Mouse (Mus musculus) liver, embryonic 16.5 days (tissue): ENCODE measurements around the gene Tekt5. TPM values are rescaled to one million over a fixed set of nuclear protein-coding genes. Genes with fewer than 3 reads are reported as not detected.

ENCODE experiments used
- ATAC-seq: fragments of 200-750 bp; cut with Nextera tagmentation; 2 replicates; pipeline ENCODE4 v1.8.0; 2017; ENCODE audit warnings: low read depth, mild to moderate bottlenecking, moderate number of reproducible peaks, moderate library complexity
- H3K27ac ChIP-seq: fragments of 300-500 bp; sonication (generic); 2 replicates; pipeline ENCODE4 v1.5.1; 2014; ENCODE audit warnings: mild to moderate bottlenecking, low read length
- H3K27me3 ChIP-seq: fragments of 300-500 bp; sonication (generic); 2 replicates; pipeline ENCODE4 v1.6.1; 2014; ENCODE audit warnings: low read depth, low read length, mixed read lengths; ENCODE audit not compliant: control insufficient read depth, insufficient read depth
- H3K36me3 ChIP-seq: fragments of 300-500 bp; sonication (generic); 2 replicates; pipeline ENCODE4 v1.6.1; 2014; ENCODE audit warnings: mild to moderate bottlenecking; ENCODE audit not compliant: control insufficient read depth, insufficient read depth
- H3K4me1 ChIP-seq: fragments of 300-500 bp; sonication (generic); 2 replicates; pipeline ENCODE4 v1.6.1; 2014; ENCODE audit warnings: low read depth, low read length, mixed read lengths; ENCODE audit not compliant: control insufficient read depth
- H3K4me2 ChIP-seq: fragments of 300-500 bp; sonication (generic); 2 replicates; pipeline ENCODE4 v1.6.1; 2014; ENCODE audit warnings: low read depth, low read length, mixed read lengths
- H3K4me3 ChIP-seq: fragments of 300-500 bp; sonication (generic); 2 replicates; pipeline ENCODE4 v1.5.1; 2014; ENCODE audit warnings: low read depth, mild to moderate bottlenecking, low read length
- H3K9ac ChIP-seq: fragments of 300-500 bp; sonication (generic); 2 replicates; pipeline ENCODE4 v1.6.1; 2014; ENCODE audit warnings: low read depth, low read length
- H3K9me3 ChIP-seq: fragments of 300-500 bp; sonication (generic); replicated peaks from 2 replicates; pipeline ENCODE4 v1.6.1; 2016; ENCODE audit warnings: low read length; ENCODE audit not compliant: control insufficient read depth
- WGBS: fragments of 180-500 bp; shearing (Covaris S2); extraction: QIAGEN DNeasy Blood & Tissue Kit; methylation state at CpG from one replicate; pipeline ENCODE4 v1.1.7; 2014; ENCODE audit not compliant: insufficient replicate concordance; 5-methylcytosine and 5-hydroxymethylcytosine counted together
- polyA plus RNA-seq: library from polyadenylated mRNA; unstranded; fragments of >200 nt; fragmentation: Nextera tagmentation; extraction: Ambion mirVana; gene quantifications from 2 replicates; pipeline ENCODE4 v1.2.1, GENCODE M21; 2015

The Tekt5 gene
- 0.11 and 0.17 TPM in 2 replicates for polyA plus RNA-seq

- H3K27me3 ChIP-seq: peaks cover 2% of the 10 kb centered on the region; the same call in 1 of the 2 replicates
- H3K27ac ChIP-seq: no peak within 1 kb of the TSS
- no peak within 1 kb of the TSS for H3K9ac ChIP-seq
- 15% methylated on average over 37 of the region's 37 CpGs for WGBS
- H3K4me1 ChIP-seq: no peaks in the 10 kb centered on the region
- no peak; the same call in 1 of the 2 replicates for ATAC-seq
- H3K4me3 ChIP-seq: no peak within 1 kb of the TSS
- no peak within 1 kb of the TSS for H3K4me2 ChIP-seq
- no peaks in the 10 kb centered on the region for H3K9me3 ChIP-seq
- H3K36me3 ChIP-seq: no peaks in the 10 kb centered on the region
Observed at GRCm38 (mm10) chr16:10394699-10395540, at the start of gene Tekt5. Gene Tekt5 (minus strand): TSS chr16:10395490.

GRCm38 (mm10) chr16:10443723-10444122 lies 48.4 kb upstream of the Tekt5 start:
- no peak overlapping the region for H3K4me3 ChIP-seq
- H3K9ac ChIP-seq: no peak overlapping the region
- no peak overlapping the region for H3K27ac ChIP-seq
- H3K36me3 ChIP-seq: no peaks in the 10 kb centered on the region
- no peak for ATAC-seq
- no peaks in the 10 kb centered on the region for H3K9me3 ChIP-seq
- H3K27me3 ChIP-seq: no peaks in the 10 kb centered on the region
- no peak overlapping the region for H3K4me2 ChIP-seq
- no peaks in the 10 kb centered on the region for H3K4me1 ChIP-seq

- Histone ChIP-seq H3K9ac (no peak overlapping the region), H3K36me3 (no peaks in the 10 kb centered on the region), H3K27me3 (no peaks in the 10 kb centered on the region), H3K4me3 (no peak overlapping the region), H3K9me3 (no peaks in the 10 kb centered on the region), H3K4me1 (no peaks in the 10 kb centered on the region), H3K4me2 (no peak overlapping the region), H3K27ac (no peak overlapping the region)
- 67% methylated on average over 4 of the region's 4 CpGs for WGBS
- ATAC-seq: no peak
Observed at GRCm38 (mm10) chr16:10441761-10442160, 46.5 kb upstream of the Tekt5 start.

GRCm38 (mm10) chr16:10441328-10441727 lies 46.0 kb upstream of the Tekt5 start:
- Histone ChIP-seq H3K27me3 (no peaks in the 10 kb centered on the region), H3K4me3 (no peak overlapping the region), H3K9ac (no peak overlapping the region), H3K4me2 (no peak overlapping the region), H3K36me3 (no peaks in the 10 kb centered on the region), H3K4me1 (no peaks in the 10 kb centered on the region), H3K27ac (no peak overlapping the region), H3K9me3 (no peaks in the 10 kb centered on the region)
- 41% methylated on average over 6 of the region's 6 CpGs for WGBS
- no peak for ATAC-seq

- ATAC-seq: no peak
- no peaks in the 10 kb centered on the region for H3K36me3 ChIP-seq
- H3K4me2 ChIP-seq: no peak overlapping the region
- H3K27me3 ChIP-seq: no peaks in the 10 kb centered on the region
- no peak overlapping the region for H3K9ac ChIP-seq
- no peak overlapping the region for H3K4me3 ChIP-seq
- no peak overlapping the region for H3K27ac ChIP-seq
- H3K4me1 ChIP-seq: no peaks in the 10 kb centered on the region
- no peaks in the 10 kb centered on the region for H3K9me3 ChIP-seq
- 60% methylated on average over 5 of the region's 5 CpGs for WGBS
Observed at GRCm38 (mm10) chr16:10438055-10438454, 42.8 kb upstream of the Tekt5 start.

- no peaks in the 10 kb centered on the region for H3K27me3 ChIP-seq
- H3K9ac ChIP-seq: no peak overlapping the region
- H3K4me3 ChIP-seq: no peak overlapping the region
- WGBS: 59% methylated on average over 6 of the region's 6 CpGs
- H3K4me1 ChIP-seq: no peaks in the 10 kb centered on the region
- H3K9me3 ChIP-seq: no peaks in the 10 kb centered on the region
- no peaks in the 10 kb centered on the region for H3K36me3 ChIP-seq
- no peak overlapping the region for H3K4me2 ChIP-seq
- no peak for ATAC-seq
- no peak overlapping the region for H3K27ac ChIP-seq
Observed at GRCm38 (mm10) chr16:10436166-10436565, 40.9 kb upstream of the Tekt5 start.

- Histone ChIP-seq H3K9me3 (no peaks in the 10 kb centered on the region), H3K9ac (no peak overlapping the region), H3K36me3 (no peaks in the 10 kb centered on the region), H3K4me2 (no peak overlapping the region), H3K4me3 (no peak overlapping the region), H3K4me1 (no peaks in the 10 kb centered on the region), H3K27ac (no peak overlapping the region), H3K27me3 (no peaks in the 10 kb centered on the region)
- no peak for ATAC-seq
- 48% methylated on average over 5 of the region's 5 CpGs for WGBS
Observed at GRCm38 (mm10) chr16:10433344-10433743, 38.1 kb upstream of the Tekt5 start.

GRCm38 (mm10) chr16:10432387-10432786 lies 37.1 kb upstream of the Tekt5 start:
- Histone ChIP-seq H3K27ac (no peak overlapping the region), H3K4me3 (no peak overlapping the region), H3K36me3 (no peaks in the 10 kb centered on the region), H3K4me2 (no peak overlapping the region), H3K9me3 (no peaks in the 10 kb centered on the region), H3K27me3 (no peaks in the 10 kb centered on the region), H3K9ac (no peak overlapping the region), H3K4me1 (no peaks in the 10 kb centered on the region)
- 50% methylated on average over 4 of the region's 4 CpGs for WGBS
- ATAC-seq: no peak

GRCm38 (mm10) chr16:10431911-10432310 lies 36.6 kb upstream of the Tekt5 start:
- Histone ChIP-seq H3K9me3 (no peaks in the 10 kb centered on the region), H3K4me2 (no peak overlapping the region), H3K4me3 (no peak overlapping the region), H3K36me3 (no peaks in the 10 kb centered on the region), H3K27ac (no peak overlapping the region), H3K9ac (no peak overlapping the region), H3K27me3 (no peaks in the 10 kb centered on the region), H3K4me1 (no peaks in the 10 kb centered on the region)
- 50% methylated on average over 1 of the region's 1 CpGs for WGBS
- no peak for ATAC-seq
